Mouse (Mus musculus) G1E-ER4 (cell line): ENCODE measurements around the gene Pomt1. TPM values are rescaled to one million over a fixed set of nuclear protein-coding genes. Genes with fewer than 3 reads are reported as not detected.

Source experiments
- GATA1 ChIP-seq: IDR thresholded peaks from one replicate; pipeline ENCODE4 v1.8.0; 2012; ENCODE audit warnings: low read length, inconsistent platforms
- polyA plus RNA-seq: library from polyadenylated mRNA; stranded (reverse); fragments of >175 nt; gene quantifications from 2 replicates; pipeline ENCODE4 v1.2.3, GENCODE M21; 2012

The Pomt1 gene
- polyA plus RNA-seq, 1 experiment, result 17.6 TPM

GRCm38 (mm10) chr2:32288371-32288931 lies 52.1 kb downstream of the Pomt1 start:
- TF ChIP-seq GATA1, result no peak

DNA sequence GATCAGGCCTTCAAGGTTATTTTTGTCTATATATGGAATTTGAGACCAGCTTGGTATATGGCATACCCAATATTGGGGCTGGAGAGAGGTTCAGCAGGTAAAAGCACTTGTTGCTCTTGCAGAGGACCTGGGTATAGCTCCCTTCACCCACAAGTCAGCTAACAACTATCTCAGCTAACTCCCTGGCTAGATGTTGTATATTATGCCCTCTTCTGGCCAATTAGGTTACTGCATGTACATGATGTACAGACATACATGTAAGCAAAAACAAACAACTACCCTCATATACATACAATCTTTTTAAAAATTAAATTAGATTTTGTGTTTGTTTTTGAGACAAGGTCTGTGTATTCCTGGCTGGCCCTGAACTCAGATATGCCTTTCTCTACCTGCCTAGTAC lies 53.2 kb downstream of the Pomt1 start:
- no peak for TF ChIP-seq GATA1

- no peak for TF ChIP-seq GATA1
Measured at GRCm38 (mm10) chr2:32294348-32294747, 58.0 kb downstream of the Pomt1 start.

GRCm38 (mm10) chr2:32295285-32295684 lies 58.9 kb downstream of the Pomt1 start:
- no peak for TF ChIP-seq GATA1

- no peak for TF ChIP-seq GATA1
Measured at GRCm38 (mm10) chr2:32299469-32299868, 63.1 kb downstream of the Pomt1 start.

DNA sequence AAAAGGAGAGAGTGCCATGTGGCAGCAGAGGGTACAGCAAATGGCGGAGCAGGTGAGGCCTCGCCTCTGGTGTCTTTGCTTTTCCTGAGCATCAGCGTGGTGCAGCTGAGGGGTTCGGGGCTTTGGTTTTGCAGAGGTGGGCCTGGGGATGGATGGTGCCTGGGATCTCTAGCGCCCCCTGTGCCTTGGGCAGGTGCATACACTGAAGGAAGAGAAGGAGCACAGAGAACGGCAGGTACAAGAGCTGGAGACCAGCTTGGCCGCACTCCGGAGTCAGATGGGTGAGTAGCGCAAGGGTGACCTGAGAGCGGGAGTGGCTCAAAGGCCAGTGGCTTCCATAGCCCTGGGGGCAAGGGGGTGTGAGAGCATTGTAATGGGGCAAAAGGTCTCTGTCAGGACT lies 66.6 kb downstream of the Pomt1 start:
- no peak for TF ChIP-seq GATA1

- no peak for TF ChIP-seq GATA1
Measured at GRCm38 (mm10) chr2:32304145-32304832, 67.9 kb downstream of the Pomt1 start.

Other genes starting within 250 kb of the Pomt1 start
- gene Fam78a, start 151.7 kb upstream of the Pomt1 start, polyA plus RNA-seq, result 89.9 and 103 TPM in 2 replicates
- 0.12 and 0.22 TPM in 2 replicates for gene Plpp7, start 141.1 kb upstream of the Pomt1 start, polyA plus RNA-seq
- gene Prrc2b, start 85.5 kb upstream of the Pomt1 start, polyA plus RNA-seq, result 97.4 and 106 TPM in 2 replicates
- 65.6 and 82.9 TPM in 2 replicates for gene Uck1, start 23.6 kb downstream of the Pomt1 start, polyA plus RNA-seq
- gene Golga2, start 50.8 kb downstream of the Pomt1 start, polyA plus RNA-seq, result 25.4 and 27.7 TPM in 2 replicates
- gene Swi5, start 51.5 kb downstream of the Pomt1 start, polyA plus RNA-seq, result 127 and 446 TPM in 2 replicates
- 342 and 353 TPM in 2 replicates for gene Ciz1, start 115.7 kb downstream of the Pomt1 start, polyA plus RNA-seq
- gene Dnm1, start 116.7 kb downstream of the Pomt1 start, polyA plus RNA-seq, result 0.04 and 0.13 TPM in 2 replicates
- 68.1 and 99.6 TPM in 2 replicates for gene 1110008P14Rik, start 145.3 kb downstream of the Pomt1 start, polyA plus RNA-seq
- not detected in 2 replicates for gene Lcn2, start 151.7 kb downstream of the Pomt1 start, polyA plus RNA-seq
- gene Ptges2, start 159.3 kb downstream of the Pomt1 start, polyA plus RNA-seq, result 8.1 and 10.6 TPM in 2 replicates
- 8.4 and 10.4 TPM in 2 replicates for gene Naif1, start 213.9 kb downstream of the Pomt1 start, polyA plus RNA-seq
- gene Slc25a25, start 214.9 kb downstream of the Pomt1 start, polyA plus RNA-seq, result 10.0 and 11.7 TPM in 2 replicates